Mouse (Mus musculus) frontal cortex, adult 2 months (tissue): ENCODE results near the gene Olfr651. TPM values are rescaled to one million over a fixed set of nuclear protein-coding genes. Genes with fewer than 3 reads are reported as not detected.
"Not testable (repeated sequence)": the region's sequence is repeated elsewhere in the genome, so short reads cannot be mapped to it uniquely, and the experiment has no call there.

ENCODE experiments used
- DNase-seq, 2 experiments: peaks; one replicate each; pipeline ENCODE4 v3.0.0; 2022; ENCODE audit warnings: low spot score in 1 of 2; ENCODE audit errors: extremely low spot score in 1 of 2
- polyA plus RNA-seq: library from polyadenylated mRNA; depleted of rRNA; stranded (reverse); fragments of >200 nt; gene quantifications from 2 replicates; pipeline ENCODE4 v1.2.3, GENCODE M21; 2012; rRNA removed

Gene Olfr651
- polyA plus RNA-seq, result not detected in 2 replicates

DNA sequence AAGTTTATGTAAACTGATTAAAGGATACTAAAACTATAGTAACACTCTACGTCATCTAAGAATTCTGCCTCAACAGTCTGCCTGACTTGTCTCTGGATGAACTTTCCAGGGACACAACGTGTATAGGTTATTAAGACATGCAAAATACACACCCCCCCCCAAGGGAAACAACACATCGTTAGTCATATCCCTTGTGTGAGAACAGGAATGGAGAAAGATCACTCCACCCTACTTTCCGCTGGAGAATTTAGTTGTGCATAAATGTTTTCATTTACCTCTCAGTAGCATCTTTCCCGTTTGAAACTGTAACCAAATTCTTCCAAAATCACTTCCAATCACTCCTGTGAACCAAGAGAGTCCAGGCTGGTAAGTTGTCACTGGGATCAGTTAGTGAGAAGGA lies at the start of gene Olfr651:
Gene Olfr651 (plus strand): TSS at position 301 of the 400 bp plus-strand sequence.
- DNase-seq, result no peak

DNA sequence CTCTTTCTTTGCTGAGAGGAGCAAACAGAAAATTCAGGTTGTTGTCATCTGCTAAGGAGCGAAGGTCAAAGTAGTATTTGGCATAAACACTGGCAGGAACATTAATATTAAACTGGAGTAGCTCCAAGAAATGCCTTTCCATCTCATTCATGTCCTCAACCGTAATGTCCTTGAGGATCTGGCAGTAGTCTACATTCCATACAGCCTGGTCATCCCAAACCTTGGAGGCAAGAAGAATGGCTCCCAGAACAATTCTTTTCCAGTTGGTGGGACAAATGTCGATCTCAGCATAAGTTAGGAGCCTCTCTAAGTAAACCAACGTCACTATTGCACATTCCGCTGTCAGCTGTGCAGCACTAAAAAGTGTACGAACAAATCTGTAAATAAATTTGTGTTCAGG lies 48.7 kb upstream of the Olfr651 start:
- DNase-seq, result not testable (repeated sequence)

GRCm38 (mm10) chr7:104501589-104502371 lies 48.2 kb upstream of the Olfr651 start:
- DNase-seq, result no peak

GRCm38 (mm10) chr7:104507421-104508065 lies 42.4 kb upstream of the Olfr651 start, which contains the start of gene Trim30d:
Trim30d (minus strand) TSS chr7:104507849.
- not testable (repeated sequence) for DNase-seq

- no peak for DNase-seq
Observed at GRCm38 (mm10) chr7:104552700-104553099, 2.8 kb downstream of the Olfr651 start.

DNA sequence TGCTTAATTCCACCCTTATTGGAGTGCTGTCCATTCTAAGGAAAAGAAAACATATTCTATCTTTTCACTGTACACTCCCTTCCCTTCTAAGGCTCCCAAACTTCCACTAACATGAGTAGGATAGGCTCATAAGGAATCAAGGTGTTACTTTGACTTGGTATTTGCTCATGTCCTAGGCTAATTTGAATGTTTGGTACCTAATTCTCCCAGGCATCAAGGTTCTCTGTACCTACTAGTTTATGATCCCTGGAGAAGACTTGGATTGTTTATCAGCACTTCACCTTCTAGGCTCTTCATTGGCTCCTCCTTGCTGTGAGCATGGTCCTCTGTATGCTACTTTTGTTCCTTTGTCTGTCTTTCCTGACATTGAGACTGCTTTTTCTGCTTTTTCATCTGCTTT lies 10.7 kb downstream of the Olfr651 start, which contains the start of gene Olfr652:
Gene Olfr652 (plus strand): TSS at position 301 of the 400 bp plus-strand sequence.
- DNase-seq, result no peak

DNA sequence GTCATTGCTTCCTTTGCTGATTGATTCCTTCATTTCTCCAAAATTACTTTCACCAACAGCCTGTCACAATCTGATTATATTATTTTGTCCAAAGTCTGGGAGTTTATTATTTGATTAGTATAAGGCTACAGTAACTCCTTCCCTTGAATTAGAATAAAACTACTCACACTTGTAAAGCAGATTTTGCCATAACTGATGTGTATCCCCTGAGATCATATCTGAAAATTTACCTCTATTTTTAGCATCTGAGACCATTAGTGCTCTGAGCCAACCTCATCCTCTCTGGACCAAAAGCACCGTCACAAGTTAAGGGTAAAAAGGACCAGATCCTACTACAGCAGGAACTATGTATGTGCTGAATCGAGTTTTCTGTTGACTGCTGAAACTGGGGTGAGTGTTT lies 27.1 kb downstream of the Olfr651 start, which contains the start of gene Olfr653:
Gene Olfr653 (plus strand): TSS at position 301 of the 400 bp plus-strand sequence.
- no peak for DNase-seq

GRCm38 (mm10) chr7:104580846-104581245 lies 30.9 kb downstream of the Olfr651 start:
- DNase-seq, result no peak

GRCm38 (mm10) chr7:104581429-104581828 lies 31.5 kb downstream of the Olfr651 start:
- no peak for DNase-seq

DNA sequence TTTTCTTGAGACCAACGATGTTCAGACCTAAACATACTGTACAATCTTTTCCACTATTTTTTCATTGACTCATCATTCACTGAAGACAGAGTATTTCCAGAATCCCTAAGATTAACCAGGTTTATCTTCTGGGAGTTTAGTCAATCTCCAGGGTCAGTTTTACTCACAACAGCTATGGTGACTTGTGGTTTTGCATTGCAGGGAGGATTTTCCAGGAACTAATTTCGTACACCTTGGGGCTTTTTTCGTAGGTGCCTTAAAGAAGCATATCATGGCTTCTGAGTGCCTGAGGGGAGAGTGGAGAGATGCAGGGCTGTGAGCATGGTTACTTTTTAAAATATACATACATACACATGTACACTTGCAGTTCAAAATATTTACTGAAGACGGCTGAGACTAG lies 36.8 kb downstream of the Olfr651 start, which contains the start of gene Olfr654:
Gene Olfr654 (plus strand): TSS at position 301 of the 400 bp plus-strand sequence.
- no peak for DNase-seq

- no peak for DNase-seq
Observed at GRCm38 (mm10) chr7:104588274-104588673, 38.3 kb downstream of the Olfr651 start.

GRCm38 (mm10) chr7:104601679-104602078 lies 51.7 kb downstream of the Olfr651 start, which contains the start of gene Olfr655:
Olfr655 (minus strand) TSS chr7:104601779.
- DNase-seq, result no peak

GRCm38 (mm10) chr7:104603173-104603572 lies 53.2 kb downstream of the Olfr651 start:
- DNase-seq, result no peak

Other genes with a start within 250 kb of the Olfr651 start
- 5.0 and 6.0 TPM in 2 replicates for gene Trim12a, start 234.7 kb upstream of the Olfr651 start, polyA plus RNA-seq
- 0.04 TPM in 1 of 2 replicates, not detected in the other for gene Trim34b, start 220.7 kb upstream of the Olfr651 start, polyA plus RNA-seq
- gene Trim12c, start 196.8 kb upstream of the Olfr651 start, polyA plus RNA-seq, result 2.1 and 2.8 TPM in 2 replicates
- 0.12 and 0.27 TPM in 2 replicates for gene Trim30b, start 180.2 kb upstream of the Olfr651 start, polyA plus RNA-seq
- 0.04 TPM in 1 of 2 replicates, not detected in the other for gene Trim30c, start 149.3 kb upstream of the Olfr651 start, polyA plus RNA-seq
- gene Trim30a, start 84.9 kb upstream of the Olfr651 start, polyA plus RNA-seq, result 2.6 and 2.8 TPM in 2 replicates
- gene Trim30d, start 42.3 kb upstream of the Olfr651 start, polyA plus RNA-seq, result 1.6 and 1.8 TPM in 2 replicates
- gene Olfr652, start 10.8 kb downstream of the Olfr651 start, polyA plus RNA-seq, result not detected in 2 replicates
- not detected in 2 replicates for gene Olfr653, start 27.2 kb downstream of the Olfr651 start, polyA plus RNA-seq
- gene Olfr654, start 36.9 kb downstream of the Olfr651 start, polyA plus RNA-seq, result not detected in 2 replicates
- gene Olfr655, start 51.6 kb downstream of the Olfr651 start, polyA plus RNA-seq, result not detected in 2 replicates
- gene Olfr656, start 63.8 kb downstream of the Olfr651 start, polyA plus RNA-seq, result not detected in 2 replicates
- gene Olfr657, start 74.7 kb downstream of the Olfr651 start, polyA plus RNA-seq, result not detected in 2 replicates
- 0.06 TPM in 1 of 2 replicates, not detected in the other for gene Olfr658, start 97.2 kb downstream of the Olfr651 start, polyA plus RNA-seq
- gene Olfr659, start 116.6 kb downstream of the Olfr651 start, polyA plus RNA-seq, result not detected in 2 replicates
- 0.11 TPM in 1 of 2 replicates, not detected in the other for gene Olfr661, start 136.4 kb downstream of the Olfr651 start, polyA plus RNA-seq
- gene Usp17le, start 227.3 kb downstream of the Olfr651 start, polyA plus RNA-seq, result not detected in 2 replicates